Mouse (Mus musculus) C2C12 (cell line): ENCODE results near the gene Jazf1. TPM values are rescaled to one million over a fixed set of nuclear protein-coding genes. Genes with fewer than 3 reads are reported as not detected.

ENCODE experiments used
- H3K27me3 ChIP-seq: one replicate; pipeline ENCODE4 v1.6.1; 2011; ENCODE audit not compliant: control insufficient read depth, insufficient read depth, insufficient read length
- H3K36me3 ChIP-seq: one replicate; pipeline ENCODE4 v1.6.1; 2011; ENCODE audit not compliant: control insufficient read depth, insufficient read depth
- H3K4me3 ChIP-seq: one replicate; pipeline ENCODE4 v1.5.1; 2011; ENCODE audit warnings: mild to moderate bottlenecking, control low read depth; ENCODE audit not compliant: poor library complexity, insufficient read depth, severe bottlenecking
- H3K79me2 ChIP-seq: one replicate; pipeline ENCODE4 v1.6.1; 2011; ENCODE audit not compliant: control insufficient read depth, insufficient read depth
- H3K79me3 ChIP-seq: one replicate; pipeline ENCODE4 v1.6.1; 2011; ENCODE audit warnings: low read depth, control low read depth
- H3ac ChIP-seq: one replicate; pipeline ENCODE3; 2011; ENCODE audit warnings: low read depth; ENCODE audit not compliant: control insufficient read depth, insufficient read length
- CEBPB ChIP-seq: IDR thresholded peaks from one replicate; pipeline ENCODE4 v1.6.1; 2011; ENCODE audit warnings: low read depth, mild to moderate bottlenecking, control low read depth, moderate library complexity
- CTCF ChIP-seq: IDR thresholded peaks from one replicate; pipeline ENCODE4 v1.5.1; 2011; ENCODE audit not compliant: control insufficient read depth, insufficient read depth, insufficient read length
- FOSL1 ChIP-seq: IDR thresholded peaks from one replicate; pipeline ENCODE4 v1.8.0; 2011; ENCODE audit warnings: mild to moderate bottlenecking, low read length; ENCODE audit not compliant: poor library complexity, insufficient read depth, severe bottlenecking
- MAX ChIP-seq: IDR thresholded peaks from one replicate; pipeline ENCODE4 v1.6.1; 2011; ENCODE audit warnings: mild to moderate bottlenecking, control low read depth
- MYOD1 ChIP-seq: IDR thresholded peaks from one replicate; pipeline ENCODE4 v1.6.1; 2011; ENCODE audit warnings: low read depth; ENCODE audit not compliant: control insufficient read depth, insufficient read length
- MYOG ChIP-seq: IDR thresholded peaks from one replicate; pipeline ENCODE4 v1.6.1; 2011; ENCODE audit not compliant: control insufficient read depth, insufficient read length; ENCODE audit errors: extremely low read depth
- USF1 ChIP-seq: IDR thresholded peaks from one replicate; pipeline ENCODE4 v1.6.1; 2011; ENCODE audit warnings: low read depth, mild to moderate bottlenecking, control low read depth, moderate library complexity
- polyA plus RNA-seq: library from polyadenylated mRNA; unstranded; fragments of >200 nt; fragmentation: generic; extraction: Trizol; gene quantifications from one replicate; pipeline ENCODE4 v1.2.1, GENCODE M21; 2012; ENCODE audit warnings: missing spikeins

The Jazf1 gene
- polyA plus RNA-seq, 1 experiment = not detected

DNA sequence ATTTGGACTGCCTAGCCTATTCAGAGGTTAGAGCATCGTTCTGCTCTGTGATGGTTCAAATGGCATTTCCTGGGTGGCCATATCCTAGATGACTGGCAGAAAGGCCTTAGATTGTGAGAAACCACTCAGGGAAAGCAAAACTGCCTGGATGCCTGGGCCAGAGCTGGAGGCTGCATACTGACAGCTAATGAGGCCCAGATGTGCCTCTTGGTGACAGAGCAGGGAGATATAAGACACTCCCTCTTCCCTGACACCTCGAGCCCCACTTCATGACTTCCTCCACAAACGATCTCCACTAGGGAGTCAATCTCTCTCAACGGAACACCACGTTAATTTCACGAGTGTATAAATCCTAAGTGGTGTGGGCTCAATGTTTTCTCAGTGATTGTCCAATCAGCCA lies 207.7 kb downstream of the Jazf1 start:
- no peak overlapping the region for H3K4me3 ChIP-seq
- H3ac ChIP-seq = no peak overlapping the region
- no peaks in the 10 kb centered on the region for H3K79me3 ChIP-seq
- no peaks in the 10 kb centered on the region for H3K27me3 ChIP-seq
- no peaks in the 10 kb centered on the region for H3K36me3 ChIP-seq
- H3K79me2 ChIP-seq = no peaks in the 10 kb centered on the region
- TF ChIP-seq MAX (no peak), MYOG (no peak), CTCF (no peak), FOSL1 (no peak), USF1 (no peak), MYOD1 (no peak), CEBPB (no peak)

DNA sequence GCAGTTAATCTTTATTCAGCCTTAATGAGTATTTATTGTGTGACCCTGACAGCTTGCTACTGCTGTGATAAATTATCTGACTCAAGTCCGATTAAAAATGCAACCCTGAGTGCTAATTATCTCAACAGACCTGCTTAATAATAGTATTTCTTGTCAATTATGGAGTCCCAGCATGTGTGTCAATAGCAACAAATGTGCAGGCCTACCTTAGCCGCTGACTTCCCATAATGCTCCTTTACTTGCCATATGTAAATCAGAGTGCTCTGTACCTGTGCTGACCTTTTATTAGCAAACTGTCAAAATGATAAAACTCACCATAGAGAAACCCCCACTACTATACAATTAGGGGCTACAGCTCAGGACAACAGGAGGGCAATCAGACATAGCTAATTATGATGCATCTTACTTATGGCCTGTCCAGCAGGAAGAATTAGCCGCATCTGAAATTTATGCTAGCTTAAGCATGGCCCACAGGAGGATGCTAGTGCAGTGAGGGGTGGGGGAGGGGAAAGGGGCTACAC lies 209.5 kb downstream of the Jazf1 start:
- H3K4me3 ChIP-seq = no peak overlapping the region
- H3ac ChIP-seq = no peak overlapping the region
- no peaks in the 10 kb centered on the region for H3K79me3 ChIP-seq
- H3K36me3 ChIP-seq = no peaks in the 10 kb centered on the region
- no peaks in the 10 kb centered on the region for H3K27me3 ChIP-seq
- no peaks in the 10 kb centered on the region for H3K79me2 ChIP-seq
- TF ChIP-seq MYOG = no peak
- TF ChIP-seq MAX = no peak
- TF ChIP-seq CTCF = no peak

DNA sequence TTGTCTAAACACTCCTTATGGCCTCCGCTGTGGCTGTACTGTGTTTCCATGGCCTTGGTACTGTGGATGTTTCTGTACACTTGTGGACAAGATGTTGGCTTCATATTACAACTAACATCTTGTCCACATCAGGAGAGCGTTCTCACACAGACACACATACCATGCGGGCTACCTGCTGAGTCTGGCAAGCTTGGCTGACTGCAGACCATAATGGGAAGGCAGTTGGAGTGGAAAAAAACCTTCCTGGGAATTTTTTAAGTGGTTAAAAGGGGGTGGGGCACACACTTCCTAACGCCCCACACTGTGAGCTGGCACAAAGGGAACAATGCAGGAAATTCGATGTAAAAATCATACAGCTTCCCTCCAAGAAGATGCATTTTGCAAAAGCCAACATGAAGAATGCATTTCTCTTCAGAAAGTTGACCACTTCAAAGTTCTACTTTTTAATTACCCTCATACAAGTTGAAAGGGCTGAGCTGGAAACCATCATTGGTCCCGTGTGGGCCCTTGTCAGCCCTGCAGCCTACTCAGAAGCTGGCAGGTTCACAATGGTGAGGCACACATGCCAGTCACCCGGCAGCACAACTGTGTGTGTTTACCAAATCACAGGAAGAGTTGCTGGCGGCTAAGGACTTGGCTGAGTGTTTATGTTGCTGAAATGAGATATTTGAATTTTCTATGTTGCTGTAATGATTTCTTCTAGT lies 215.9 kb downstream of the Jazf1 start:
- no peaks in the 10 kb centered on the region for H3K36me3 ChIP-seq
- H3K79me3 ChIP-seq = no peaks in the 10 kb centered on the region

DNA sequence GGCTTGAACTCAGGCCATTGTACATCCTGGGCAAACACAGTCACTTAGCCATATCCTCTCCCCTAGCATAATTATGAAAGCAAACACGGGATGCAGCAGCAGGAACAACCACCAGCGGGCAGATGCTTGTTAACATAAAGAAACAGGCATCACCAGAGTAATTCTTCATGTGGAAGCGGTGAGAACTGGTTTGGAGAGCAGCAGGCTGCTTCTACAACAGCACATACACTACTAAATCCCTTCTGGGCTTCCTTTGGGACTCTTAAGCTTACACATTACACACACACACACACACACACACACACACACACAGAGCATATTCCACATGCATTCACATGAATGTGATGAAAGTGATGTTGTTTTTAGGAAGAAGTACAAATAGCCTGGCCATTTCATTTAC lies 216.5 kb downstream of the Jazf1 start:
- no peaks in the 10 kb centered on the region for H3K27me3 ChIP-seq
- no peak for TF ChIP-seq CTCF
- no peak for TF ChIP-seq USF1
- TF ChIP-seq MAX = no peak
- no peak for TF ChIP-seq MYOD1
- no peak for TF ChIP-seq MYOG
- no peak for TF ChIP-seq CEBPB
- no peak for TF ChIP-seq FOSL1
- H3K79me3 ChIP-seq = no peaks in the 10 kb centered on the region
- no peaks in the 10 kb centered on the region for H3K36me3 ChIP-seq
- no peak overlapping the region for H3K4me3 ChIP-seq
- no peaks in the 10 kb centered on the region for H3K79me2 ChIP-seq
- no peak overlapping the region for H3ac ChIP-seq

More for the DNA sequence above, 215.9 kb downstream of the Jazf1 start:
- no peaks in the 10 kb centered on the region for H3K79me2 ChIP-seq
- no peak overlapping the region for H3ac ChIP-seq
- TF ChIP-seq USF1 = no peak
- TF ChIP-seq MYOG = no peak
- no peak for TF ChIP-seq MAX
- TF ChIP-seq CTCF = no peak
- no peak for TF ChIP-seq MYOD1
- TF ChIP-seq FOSL1 = no peak
- no peak for TF ChIP-seq CEBPB
- H3K27me3 ChIP-seq = no peaks in the 10 kb centered on the region
- no peak overlapping the region for H3K4me3 ChIP-seq

DNA sequence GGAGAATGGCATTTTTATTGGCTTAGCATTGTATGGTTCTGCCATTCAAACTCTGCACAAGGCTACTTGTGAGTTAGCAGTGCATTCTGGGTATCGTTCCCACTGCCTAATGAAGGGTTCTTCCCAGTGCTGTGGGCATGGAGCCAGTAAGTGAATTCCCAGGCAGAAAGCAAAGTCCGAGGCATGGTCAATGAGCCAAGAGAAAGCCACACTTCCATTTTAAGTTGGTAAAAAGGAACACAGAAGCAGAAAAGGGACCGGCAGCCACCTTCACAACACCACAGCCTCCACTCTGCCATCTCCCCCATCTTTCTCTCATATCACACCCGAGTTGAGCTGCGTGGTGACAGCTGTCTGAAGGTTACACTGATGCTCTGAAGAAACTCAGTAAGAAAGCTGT lies 217.4 kb downstream of the Jazf1 start:
- TF ChIP-seq CEBPB = no peak
- no peak for TF ChIP-seq MAX
- no peak for TF ChIP-seq FOSL1
- TF ChIP-seq USF1 = no peak
- TF ChIP-seq CTCF = no peak
- TF ChIP-seq MYOG = no peak
- no peak for TF ChIP-seq MYOD1
- Histone ChIP-seq H3K79me2 (no peaks in the 10 kb centered on the region), H3K79me3 (no peaks in the 10 kb centered on the region), H3ac (no peak overlapping the region), H3K4me3 (no peak overlapping the region), H3K36me3 (no peaks in the 10 kb centered on the region), H3K27me3 (no peaks in the 10 kb centered on the region)

DNA sequence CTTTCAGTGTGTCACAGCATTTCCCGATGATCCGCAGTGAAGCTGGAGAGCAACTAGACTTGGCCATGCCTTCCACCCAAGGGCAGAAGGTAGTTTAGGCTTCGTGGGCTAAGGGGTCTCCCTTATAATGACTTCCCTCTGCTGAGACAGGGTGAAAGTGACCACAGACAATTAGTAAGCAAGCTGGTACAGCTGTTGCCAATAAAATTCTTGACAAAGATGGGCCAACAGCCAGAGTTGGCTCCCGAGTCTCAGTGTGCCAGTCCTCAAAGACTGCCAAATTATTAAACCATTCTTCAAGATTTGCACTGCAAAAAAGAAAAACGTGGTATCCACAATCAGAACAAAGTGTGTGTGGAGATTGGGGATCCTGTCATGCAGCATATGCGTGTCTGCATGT lies 220.2 kb downstream of the Jazf1 start:
- H3K4me3 ChIP-seq = no peak overlapping the region
- no peaks in the 10 kb centered on the region for H3K36me3 ChIP-seq
- H3K79me2 ChIP-seq = no peaks in the 10 kb centered on the region
- H3K27me3 ChIP-seq = no peaks in the 10 kb centered on the region
- no peaks in the 10 kb centered on the region for H3K79me3 ChIP-seq
- no peak for TF ChIP-seq MYOG
- TF ChIP-seq FOSL1 = no peak
- no peak for TF ChIP-seq CEBPB
- TF ChIP-seq USF1 = no peak
- peak; percentile 75 for TF ChIP-seq MYOD1
- H3ac ChIP-seq = no peak overlapping the region
